Mouse (Mus musculus): Measurements from ENCODE around the gene Gm5129.
"Not testable (repeated sequence)": the region's sequence is repeated elsewhere in the genome, so short reads cannot be mapped to it uniquely, and the experiment has no call there.

The Gm5129 gene

DNA sequence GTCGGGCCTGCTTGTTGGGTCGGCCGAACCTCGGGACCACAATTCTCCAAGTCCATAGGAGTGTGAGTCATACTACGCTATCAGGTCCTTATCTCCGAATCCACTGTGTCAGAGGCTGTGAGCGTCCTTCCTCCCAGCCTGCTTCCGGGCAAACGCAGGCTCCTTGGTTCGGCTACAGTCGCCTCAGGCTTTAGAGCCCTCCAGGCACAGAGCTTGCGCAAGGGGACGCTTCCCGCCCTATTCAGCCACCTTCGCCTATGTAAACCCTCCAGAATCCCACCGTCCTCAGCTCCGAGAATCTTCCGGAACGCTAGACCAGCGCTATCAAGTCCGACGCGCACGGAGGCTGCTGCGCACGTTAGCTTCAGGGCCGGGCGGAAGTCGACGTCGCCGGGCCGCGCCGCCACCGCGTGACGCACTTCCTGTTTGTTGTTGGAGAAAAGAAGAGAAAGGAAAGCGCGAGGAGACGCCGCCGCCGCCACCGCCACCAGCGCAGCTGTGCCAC lies at the start of gene Gm5129, which contains the start of gene Dnajb6:
Gene Gm5129, minus strand, starts transcription at position 380 of the 505 bp plus-strand sequence.
Gene Dnajb6, plus strand, starts transcription at position 132 of the 505 bp plus-strand sequence.
- peak; percentile 98 for DNase-seq

DNA sequence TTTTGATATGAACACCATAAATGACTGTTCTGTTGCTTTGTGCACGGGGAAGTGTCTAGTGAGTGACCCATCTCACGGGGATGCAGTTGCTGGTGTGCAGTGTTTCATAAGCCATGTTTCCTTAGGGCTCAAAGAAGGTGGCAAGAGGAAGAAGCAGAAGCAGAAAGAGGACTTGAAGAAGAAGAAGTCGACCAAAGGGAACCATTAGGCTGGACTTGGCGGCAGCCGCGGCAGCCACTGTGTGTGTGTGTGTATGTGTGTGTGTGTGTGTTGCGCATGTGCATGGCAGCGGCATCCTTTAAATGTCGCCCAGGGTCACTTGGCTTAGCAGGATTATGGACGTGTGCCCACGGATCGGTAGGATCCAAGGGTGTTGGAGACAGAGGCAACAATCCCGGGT lies 49.2 kb upstream of the Gm5129 start:
- not testable (repeated sequence) for DNase-seq

DNA sequence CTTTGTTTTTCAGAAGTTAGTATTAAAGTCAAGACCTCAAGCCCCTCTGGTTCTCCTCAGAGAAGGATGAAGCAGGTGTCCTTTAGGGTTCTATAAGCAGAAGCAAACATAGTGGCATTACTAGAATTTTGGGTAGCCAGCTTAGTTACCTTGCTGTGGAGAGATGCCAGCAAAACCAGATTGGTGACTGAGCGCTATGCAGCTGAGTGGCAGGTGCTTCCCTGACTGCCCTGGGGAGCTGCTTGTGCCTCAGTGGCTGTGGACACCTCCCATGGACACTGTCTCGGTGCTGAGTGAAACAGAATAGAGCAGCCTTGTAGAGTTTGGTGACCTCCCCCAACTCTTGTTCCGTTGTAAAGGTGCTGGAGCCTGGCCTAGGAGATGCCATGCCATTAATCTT lies 46.5 kb upstream of the Gm5129 start:
- no peak for DNase-seq

DNA sequence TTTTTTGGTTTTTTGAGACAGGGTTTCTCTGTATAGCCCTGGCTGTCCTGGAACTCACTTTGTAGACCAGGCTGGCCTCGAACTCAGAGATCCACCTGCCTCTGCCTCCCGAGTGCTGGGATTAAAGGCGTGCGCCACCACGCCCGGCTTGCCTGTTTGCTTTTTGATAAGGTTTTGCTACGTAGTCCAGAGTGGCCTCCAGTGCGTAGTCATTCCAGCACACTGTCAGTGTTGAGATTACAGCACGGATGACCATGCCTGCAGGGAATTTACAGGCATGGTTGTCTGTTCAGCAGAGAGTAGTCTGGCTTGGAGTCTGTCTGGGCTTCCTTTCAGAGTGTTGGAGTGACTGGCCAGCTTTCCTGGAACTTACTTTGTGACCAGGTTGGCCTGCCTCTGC lies 44.0 kb upstream of the Gm5129 start:
- DNase-seq = not testable (repeated sequence)

DNA sequence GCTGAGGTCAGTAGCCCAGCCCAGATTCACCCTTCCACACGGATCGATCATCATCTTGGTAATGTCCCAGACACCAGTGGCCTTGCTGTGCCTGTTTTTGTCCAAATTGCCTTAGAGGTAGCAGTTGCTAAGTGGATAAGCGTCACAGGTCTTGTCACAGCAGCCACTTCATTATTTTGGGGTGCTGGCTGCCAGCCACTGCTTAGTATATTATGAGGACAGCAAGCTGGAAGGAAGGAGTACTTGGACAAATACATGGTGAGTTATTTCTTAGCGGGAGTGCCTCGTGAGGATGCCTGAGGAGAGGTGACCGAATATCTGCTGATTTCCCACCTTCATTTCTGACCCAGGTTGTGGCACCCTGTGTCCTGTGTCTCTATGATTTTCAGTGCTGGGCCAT lies 42.3 kb upstream of the Gm5129 start:
- DNase-seq = no peak

DNA sequence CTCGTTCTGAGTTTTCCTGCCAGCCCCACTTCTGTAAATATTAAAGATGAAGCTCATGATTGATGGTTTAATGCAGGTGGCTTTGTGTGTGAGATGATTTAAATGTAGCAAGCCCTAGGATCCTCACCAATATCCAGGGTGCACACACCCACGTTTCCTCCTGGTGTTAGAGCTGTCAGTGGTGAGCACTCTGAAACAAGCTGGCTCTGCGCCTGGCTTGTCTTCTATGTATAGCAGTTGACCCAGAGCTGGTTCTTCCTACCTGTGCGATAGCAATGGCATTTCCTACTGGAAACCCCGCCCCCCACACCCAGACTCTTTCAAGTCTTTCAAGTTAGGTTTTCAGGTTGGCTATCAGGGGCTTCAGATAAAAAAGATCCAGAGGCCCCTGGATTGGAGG lies 39.7 kb upstream of the Gm5129 start:
- no peak for DNase-seq

DNA sequence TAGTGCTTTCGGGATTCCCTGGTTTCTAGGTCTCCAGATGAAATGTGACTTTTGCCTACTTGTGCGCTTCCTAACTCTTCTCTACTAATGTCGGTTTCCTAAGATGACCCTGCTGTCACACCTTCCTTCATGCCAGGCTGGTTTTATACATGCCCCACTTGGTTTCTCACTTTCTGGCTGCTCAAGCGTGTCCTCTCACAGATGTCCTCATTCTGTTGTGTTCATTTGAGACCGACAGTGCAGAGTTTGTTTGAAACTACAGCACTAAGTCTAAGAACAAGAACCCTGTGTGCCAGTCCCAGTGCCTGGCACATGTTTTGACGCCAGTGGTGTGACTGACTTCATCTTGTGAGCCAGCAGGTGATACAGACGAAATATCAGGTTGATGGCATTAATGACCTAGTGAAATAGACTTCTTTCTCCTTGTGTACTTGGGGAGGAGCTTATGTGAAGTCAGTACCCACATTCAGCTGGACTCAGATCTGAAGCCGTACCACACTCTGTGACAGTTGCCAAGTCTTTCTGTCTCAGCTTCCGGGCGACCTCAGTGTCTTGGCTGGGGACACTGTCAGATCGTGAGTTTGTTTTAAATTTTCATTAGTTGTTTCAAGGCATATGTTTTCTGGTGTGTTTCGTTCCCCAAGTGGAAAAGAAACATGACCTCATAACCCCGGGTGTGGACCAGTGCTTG lies 37.9 kb upstream of the Gm5129 start:
- DNase-seq = no peak

DNA sequence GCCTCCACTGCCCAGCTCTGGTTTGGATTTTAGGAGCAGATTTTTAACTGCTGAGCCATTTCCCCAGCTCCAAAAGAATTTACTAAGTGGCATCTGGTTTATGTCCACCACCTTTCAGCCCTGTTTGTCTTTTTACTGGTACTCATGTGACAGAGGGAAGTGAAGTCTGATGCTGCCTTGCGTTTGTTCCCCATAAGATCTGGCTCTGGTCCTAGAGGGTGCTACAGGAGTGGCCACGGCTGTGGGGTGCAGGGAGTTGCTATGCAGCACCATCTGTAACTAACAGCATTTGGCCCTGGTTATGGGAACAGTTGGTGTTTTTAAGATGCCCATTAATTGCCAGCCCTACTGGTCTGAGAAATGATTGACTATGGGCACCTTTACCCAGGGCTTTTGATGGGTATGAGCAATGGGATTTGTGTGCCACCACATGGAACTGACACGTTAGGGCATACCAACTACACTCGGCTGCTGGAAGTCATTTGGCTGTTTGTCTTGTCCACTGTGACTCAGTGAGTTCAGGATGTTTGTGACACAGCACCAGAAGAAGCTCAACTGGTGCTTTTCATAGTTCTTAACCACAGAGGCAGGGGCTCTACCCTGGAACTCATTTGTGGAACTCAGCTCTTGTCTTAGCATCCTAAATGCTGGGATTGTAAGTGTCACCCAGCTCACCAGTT lies 37.1 kb upstream of the Gm5129 start:
- no peak for DNase-seq

DNA sequence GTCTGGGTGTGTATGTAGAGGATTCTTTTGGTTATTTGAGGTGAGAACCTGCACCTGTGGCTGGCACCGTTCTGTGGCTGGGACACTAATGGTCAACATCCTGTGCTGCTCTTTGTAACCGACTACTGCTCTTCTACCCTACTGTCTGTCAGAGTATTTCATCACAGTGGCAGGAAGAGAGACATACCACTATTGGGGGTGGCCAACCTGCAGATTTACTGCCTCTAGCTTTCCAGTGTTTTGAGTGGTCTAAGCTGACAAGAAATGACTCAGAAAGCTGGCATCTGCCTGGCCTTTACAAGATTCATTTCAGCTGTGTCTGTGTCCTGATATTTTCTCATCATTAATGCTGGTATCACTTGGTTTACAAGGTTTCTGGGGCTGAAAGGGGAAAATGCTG lies 36.3 kb upstream of the Gm5129 start:
- no peak for DNase-seq

DNA sequence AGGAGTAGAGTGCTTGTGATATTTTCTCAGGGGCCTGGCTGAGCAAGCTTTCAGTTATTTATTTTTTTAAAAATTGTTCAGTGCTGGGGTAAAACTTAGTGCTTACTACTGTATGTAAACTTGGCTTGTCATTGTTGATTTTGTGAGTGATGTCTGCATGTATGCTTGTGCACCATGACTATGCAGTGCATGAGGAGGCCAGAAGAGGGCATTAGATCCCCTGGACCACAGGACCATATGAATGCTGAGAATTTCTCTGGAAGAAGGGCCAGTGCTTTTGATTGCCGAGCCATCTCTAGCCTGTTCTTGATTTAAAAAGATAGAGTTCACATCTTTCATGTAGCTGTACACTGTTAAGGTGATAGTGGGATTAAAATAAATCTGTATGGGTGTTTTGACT lies 35.2 kb upstream of the Gm5129 start:
- peak; percentile 28 for DNase-seq

DNA sequence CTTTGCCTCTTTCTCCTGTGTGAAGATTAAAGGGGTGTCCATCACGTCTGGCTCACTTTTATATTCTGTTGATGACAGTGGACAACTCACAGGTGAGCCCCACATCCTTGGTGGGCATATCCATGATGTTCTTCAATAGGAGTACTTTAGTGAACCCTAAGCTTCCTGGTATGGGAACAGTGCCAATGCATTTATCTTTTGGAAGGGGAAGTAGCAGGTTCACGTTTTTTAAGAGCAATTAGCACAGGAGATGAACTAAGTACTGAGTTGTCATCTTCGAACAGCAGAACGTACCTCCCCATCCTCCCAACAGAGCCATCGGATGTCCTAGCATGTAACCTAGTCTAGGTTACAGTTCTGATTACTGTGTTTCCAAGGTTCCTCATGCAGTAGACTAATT lies 23.6 kb upstream of the Gm5129 start:
- DNase-seq = no peak

DNA sequence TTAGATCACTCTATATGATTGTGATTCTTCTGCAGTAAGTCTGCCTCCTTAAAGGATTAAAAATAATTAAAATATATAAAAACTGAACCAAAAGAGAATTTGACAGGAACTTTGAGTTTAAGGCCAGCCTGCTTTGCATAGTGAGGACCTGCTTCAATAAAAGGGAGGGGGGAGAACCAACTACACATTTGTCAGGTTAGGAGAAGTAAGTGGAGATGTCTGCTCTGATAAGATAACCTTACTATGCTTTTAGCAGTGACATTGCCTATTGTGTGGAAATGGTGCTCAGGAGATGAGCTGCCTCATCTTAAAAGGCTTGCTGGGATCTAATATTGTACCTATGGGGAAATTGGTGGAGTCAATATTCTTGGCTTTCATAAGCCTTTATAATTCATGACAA lies 17.2 kb upstream of the Gm5129 start:
- no peak for DNase-seq

DNA sequence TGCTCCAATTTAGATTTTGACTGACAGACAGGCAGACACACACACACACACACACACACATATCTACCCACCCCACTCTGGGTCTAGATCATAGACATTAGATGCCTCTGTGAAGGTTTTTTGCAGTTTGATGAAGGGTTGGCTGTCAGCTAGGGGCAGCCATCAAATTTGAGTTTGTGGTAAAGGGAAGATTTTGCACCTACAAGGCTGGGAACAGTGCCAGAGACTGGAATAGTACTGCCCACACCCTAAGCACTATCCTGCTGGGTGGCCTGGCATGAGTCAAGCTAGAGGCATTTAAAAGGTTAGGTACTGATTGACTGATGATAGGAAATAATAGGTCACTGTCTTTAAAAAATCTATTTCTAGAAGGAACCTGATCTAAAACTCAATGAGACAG lies 15.6 kb upstream of the Gm5129 start:
- DNase-seq = no peak

DNA sequence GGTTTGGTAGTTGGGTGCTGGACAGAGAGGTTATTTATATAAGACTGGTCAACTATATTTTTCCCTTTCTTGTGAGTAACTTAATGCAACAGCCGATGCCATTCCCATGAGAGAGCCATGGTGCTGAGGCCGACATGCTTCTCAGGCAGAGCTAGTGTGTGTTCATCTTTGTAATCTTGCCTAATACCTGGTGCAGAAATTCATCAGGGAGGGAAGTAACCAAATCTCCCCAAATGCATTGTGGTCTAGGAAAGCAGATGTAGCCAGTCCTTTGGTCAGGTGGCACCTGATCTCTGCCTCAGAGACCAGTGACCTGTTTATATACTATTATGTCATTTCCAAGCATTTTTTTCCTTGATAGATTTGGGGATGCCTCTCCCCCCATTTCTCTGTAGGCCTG lies 11.9 kb upstream of the Gm5129 start:
- DNase-seq = no peak

DNA sequence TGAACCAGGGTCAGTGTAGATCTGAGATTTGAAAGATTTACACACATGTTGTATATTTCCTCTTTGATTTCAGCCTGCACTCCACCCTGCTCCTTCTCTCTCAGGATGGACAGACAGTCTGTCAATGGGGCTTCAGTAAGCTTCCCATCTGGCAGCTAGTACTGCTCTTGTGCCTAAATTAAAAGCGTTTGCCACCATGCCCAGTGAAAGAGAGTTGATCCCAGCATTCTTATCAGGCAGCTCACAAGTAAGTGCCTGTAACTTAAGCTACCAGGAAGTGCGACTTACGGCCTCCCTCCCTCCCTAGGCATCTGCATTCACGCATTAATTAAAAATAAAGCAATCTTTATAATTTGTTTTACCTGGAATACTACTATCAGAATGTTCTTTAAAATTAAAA lies 5.4 kb upstream of the Gm5129 start:
- no peak for DNase-seq

DNA sequence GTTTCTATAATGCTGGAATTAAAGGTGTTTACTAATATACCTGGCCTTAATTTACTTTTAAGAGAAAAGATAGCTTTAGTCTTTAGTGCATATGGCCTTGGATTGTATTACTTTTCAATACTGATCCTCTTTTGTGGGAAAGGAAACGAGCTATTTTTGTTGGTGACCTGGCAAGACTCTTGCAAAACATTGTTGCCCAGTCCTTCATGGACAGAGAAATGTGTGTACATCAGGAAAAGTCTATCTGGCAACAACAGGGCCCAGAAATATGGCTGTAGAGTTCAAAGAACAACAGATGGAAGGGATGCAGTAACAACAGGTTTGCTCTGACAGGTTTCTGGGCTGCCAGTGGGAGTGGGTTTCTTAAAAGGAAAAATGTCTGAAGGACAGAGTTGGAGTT lies 4.9 kb upstream of the Gm5129 start:
- DNase-seq = no peak

DNA sequence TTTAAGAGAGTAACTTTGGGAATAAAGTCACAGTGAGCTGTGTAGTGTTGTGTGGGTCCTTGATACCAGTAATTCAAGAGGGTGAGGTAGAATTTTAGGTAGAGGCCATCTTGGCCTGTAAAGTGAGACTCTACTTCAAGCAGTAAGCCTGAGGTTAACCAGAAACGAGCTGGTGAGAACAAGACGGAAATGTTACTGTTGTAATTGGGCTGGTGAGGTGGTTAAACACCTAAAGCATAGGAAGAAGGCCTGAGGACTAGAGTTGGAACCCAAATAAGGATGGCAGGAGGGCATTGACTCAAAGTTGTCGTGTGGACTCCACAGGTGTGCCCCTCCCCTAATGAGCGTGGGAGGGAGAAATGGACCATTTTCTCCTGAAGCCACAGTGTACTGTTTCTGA lies 2.3 kb upstream of the Gm5129 start:
- DNase-seq = no peak

DNA sequence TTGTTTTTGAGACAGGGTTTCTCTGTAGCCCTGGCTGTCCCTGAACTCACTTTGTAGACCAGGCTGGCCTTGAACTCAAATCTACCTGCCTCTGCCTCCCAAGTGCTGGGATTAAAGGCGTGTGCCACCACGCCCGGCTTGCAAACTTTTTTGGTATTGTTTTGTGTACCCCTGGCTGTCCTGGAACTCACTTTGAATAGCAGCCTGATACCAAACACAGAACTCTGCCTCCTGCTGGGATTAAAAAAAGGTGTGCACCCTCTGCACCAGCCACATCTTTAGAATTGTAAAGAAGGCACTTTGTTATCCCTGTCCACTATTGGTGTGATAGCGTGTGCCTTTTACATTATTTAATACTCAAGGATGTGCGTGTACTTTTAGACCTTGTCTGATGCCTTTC lies 1.7 kb upstream of the Gm5129 start:
- no peak for DNase-seq

DNA sequence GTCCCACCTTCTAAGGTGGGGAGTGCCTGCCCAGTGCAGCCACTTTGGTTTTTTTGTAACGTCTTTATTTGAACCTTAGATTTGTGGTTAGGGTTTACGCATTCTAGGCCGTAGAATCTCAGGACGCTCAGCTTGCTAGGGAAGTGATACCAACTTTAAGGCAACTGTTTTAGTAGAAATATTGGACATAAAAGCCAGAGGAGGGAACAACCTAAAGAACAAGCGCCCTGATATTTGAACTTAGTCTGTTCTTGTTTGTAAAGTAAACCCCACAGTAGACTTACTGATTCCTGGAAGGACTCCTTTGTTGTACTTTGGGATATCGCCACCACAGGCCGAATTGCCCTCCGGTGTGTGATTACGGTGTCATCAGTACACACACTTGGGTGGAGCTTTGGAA lies 1.2 kb upstream of the Gm5129 start:
- no peak for DNase-seq

DNA sequence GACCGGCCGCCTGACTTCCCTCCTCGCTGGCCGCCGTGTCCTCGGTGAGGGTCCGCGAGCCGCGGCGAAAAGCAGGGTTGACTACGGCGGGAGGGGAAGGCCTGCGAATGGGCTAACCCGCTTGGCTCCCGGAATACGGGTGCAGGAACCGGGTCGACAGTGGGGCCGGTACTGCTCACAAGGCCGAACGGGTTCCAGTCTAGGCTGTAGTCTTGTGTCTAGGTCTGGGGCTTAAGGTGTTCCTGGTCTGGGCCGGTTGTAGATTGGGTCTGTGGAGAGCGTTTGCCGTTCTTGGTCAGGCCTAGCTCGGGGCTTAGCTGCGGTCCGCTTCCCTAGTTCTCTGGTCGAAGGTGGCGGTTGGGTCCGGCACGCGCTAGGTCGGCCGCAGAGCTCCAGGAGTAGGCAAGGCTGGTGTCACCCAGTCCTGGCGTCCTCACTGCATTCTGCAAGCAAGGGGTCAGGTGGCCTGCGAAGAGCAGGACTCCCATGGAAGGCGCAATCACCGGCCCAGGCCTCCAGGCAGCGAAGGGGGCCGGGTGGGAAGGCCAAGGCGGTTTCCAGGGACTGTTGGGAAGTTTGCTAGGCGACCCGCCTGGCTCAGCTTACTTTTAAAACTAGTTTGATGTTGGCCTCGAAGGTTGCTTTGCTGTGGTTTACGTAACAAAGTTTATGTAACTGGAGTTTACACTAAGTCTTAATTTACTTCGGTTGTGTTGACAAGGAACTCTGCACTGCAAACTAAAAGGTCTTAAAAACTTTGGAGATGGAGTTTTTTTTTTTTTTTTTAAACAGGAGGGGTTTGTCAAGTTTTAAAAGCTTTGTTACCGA lies 551 bp upstream of the Gm5129 start:
- DNase-seq = no peak

DNA sequence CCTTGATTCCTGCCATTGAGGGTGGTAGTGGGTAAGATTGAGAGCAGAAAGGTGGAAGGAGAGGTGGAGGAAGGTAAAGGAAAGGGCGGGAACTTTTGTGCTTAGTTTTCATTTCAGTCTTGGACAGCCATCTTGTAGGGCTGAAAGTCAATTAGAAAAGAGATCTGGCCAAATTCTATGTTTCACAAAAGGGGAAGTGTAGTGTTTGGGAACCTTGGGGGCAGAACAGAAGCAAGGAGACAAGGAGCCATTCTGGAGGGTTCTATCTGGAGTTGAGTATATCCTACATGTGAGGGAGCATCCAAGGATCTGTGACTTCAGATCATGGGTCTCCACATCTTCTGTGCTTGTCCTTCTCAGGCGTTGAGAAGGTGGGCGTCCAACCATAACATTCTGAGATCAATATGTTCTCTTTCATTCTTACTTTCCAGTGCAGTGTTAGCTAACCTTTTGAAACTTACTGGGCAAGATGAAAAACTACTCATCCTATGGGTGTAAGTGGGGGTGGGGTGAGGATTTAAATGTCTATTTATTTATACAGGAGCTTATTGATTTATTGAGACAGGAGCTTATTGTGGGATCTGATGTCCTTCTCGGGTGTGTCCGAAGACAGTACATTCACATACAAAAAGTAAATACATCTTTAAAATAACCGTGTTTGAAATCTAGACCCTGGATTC lies 765 bp downstream of the Gm5129 start:
- DNase-seq = no peak

DNA sequence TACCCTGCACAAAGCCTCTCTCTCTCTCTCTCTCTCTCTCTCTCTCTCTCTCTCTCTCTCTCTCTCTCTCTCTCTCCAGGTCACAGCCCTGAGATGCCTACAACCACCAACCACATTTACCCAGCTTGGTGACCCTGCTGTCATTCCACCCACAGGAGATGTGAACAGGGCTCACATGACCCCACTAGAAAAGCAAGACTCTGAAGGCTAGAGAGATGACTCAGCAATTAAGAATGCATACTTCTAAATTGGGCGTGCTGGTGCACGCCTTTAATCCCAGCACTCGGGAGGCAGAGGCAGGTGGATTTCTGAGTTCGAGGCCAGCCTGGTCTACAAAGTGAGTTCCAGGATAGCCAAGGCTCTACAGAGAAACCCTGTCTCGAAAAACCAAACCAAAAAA lies 9.7 kb downstream of the Gm5129 start:
- not testable (repeated sequence) for DNase-seq

DNA sequence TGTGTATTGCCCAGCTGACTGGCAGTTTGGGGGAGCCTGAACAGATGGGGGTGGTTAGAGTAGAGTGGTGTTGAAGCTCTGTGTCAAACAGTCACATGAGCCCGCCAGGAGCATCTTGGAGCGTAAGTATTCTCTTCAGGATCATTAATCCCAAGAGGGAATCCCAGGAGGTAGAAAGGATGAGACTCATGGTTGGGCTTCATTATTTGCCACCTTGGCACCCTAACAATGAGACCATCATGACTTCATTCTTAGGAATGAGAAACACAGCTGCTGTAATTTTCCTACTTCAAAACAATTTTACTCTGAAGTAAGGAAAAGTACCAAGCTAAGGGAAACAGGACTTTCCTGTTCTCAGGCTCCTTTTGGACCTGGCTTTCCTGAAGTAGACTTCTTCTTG lies 10.4 kb downstream of the Gm5129 start:
- DNase-seq = no peak

All from thymus, postnatal 4 days (tissue).